Mouse (Mus musculus): ENCODE measurements around the gene Srsf7. TPM values are rescaled to one million over a fixed set of nuclear protein-coding genes. Genes with fewer than 3 reads are reported as not detected.
"Not testable (repeated sequence)": the region's sequence is repeated elsewhere in the genome, so short reads cannot be mapped to it uniquely, and the experiment has no call there.

The Srsf7 gene
- polyA plus RNA-seq, 1 experiment = 33.3 TPM

- Histone ChIP-seq H3K27ac (replicated peaks; ENCODE audit: low read depth, low read length) (peak overlapping the region; percentile 51; the same call in 1 of the 2 replicates), H3K4me1 (ENCODE audit: control insufficient read depth, insufficient read depth, insufficient read length, low read length) (peaks cover 2% of the 10 kb centered on the region; the same call in 1 of the 2 replicates), H3K4me3 (ENCODE audit: insufficient read depth, low read depth, low read length) (peak overlapping the region; percentile 71)
Observed at GRCm38 (mm10) chr17:80223829-80224228, 16.7 kb upstream of the Srsf7 start.

GRCm38 (mm10) chr17:80221890-80222628 lies 15.0 kb upstream of the Srsf7 start:
- Histone ChIP-seq H3K4me1 (ENCODE audit: control insufficient read depth, insufficient read depth, insufficient read length, low read length) (peaks cover 2% of the 10 kb centered on the region; the same call in 1 of the 2 replicates), H3K27ac (replicated peaks; ENCODE audit: low read depth, low read length) (no peak overlapping the region), H3K4me3 (ENCODE audit: insufficient read depth, low read depth, low read length) (no peak overlapping the region)

GRCm38 (mm10) chr17:80221202-80221601 lies 14.1 kb upstream of the Srsf7 start:
- no peak overlapping the region for H3K4me3 ChIP-seq (ENCODE audit: insufficient read depth, low read depth, low read length)
- no peak overlapping the region for H3K27ac ChIP-seq (replicated peaks; ENCODE audit: low read depth, low read length)
- H3K4me1 ChIP-seq (ENCODE audit: control insufficient read depth, insufficient read depth, insufficient read length, low read length) = peaks cover 2% of the 10 kb centered on the region; the same call in 1 of the 2 replicates

GRCm38 (mm10) chr17:80220131-80220530 lies 13.0 kb upstream of the Srsf7 start:
- no peak overlapping the region for H3K4me3 ChIP-seq (ENCODE audit: insufficient read depth, low read depth, low read length)
- H3K27ac ChIP-seq (replicated peaks; ENCODE audit: low read depth, low read length) = no peak overlapping the region
- peaks cover 2% of the 10 kb centered on the region; the same call in 1 of the 2 replicates for H3K4me1 ChIP-seq (ENCODE audit: control insufficient read depth, insufficient read depth, insufficient read length, low read length)

- H3K27ac ChIP-seq (replicated peaks; ENCODE audit: low read depth, low read length); H3K4me1 ChIP-seq (ENCODE audit: control insufficient read depth, insufficient read depth, insufficient read length, low read length); H3K4me3 ChIP-seq (ENCODE audit: insufficient read depth, low read depth, low read length): not testable (repeated sequence)
Observed at GRCm38 (mm10) chr17:80213998-80214397, 6.9 kb upstream of the Srsf7 start.

- H3K4me1 ChIP-seq (ENCODE audit: control insufficient read depth, insufficient read depth, insufficient read length, low read length) = no peaks in the 10 kb centered on the region
- peak overlapping the region; percentile 53 for H3K27ac ChIP-seq (replicated peaks; ENCODE audit: low read depth, low read length)
- H3K4me3 ChIP-seq (ENCODE audit: insufficient read depth, low read depth, low read length) = peak overlapping the region; percentile 97
Observed at GRCm38 (mm10) chr17:80206301-80206670, 821 bp downstream of the Srsf7 start.

- Histone ChIP-seq H3K27ac (replicated peaks; ENCODE audit: low read depth, low read length) (no peak overlapping the region), H3K4me1 (ENCODE audit: control insufficient read depth, insufficient read depth, insufficient read length, low read length) (no peaks in the 10 kb centered on the region), H3K4me3 (ENCODE audit: insufficient read depth, low read depth, low read length) (peak overlapping the region; percentile 97)
Observed at GRCm38 (mm10) chr17:80205657-80206056, 1.4 kb downstream of the Srsf7 start.

- Histone ChIP-seq H3K27ac (replicated peaks; ENCODE audit: low read depth, low read length) (no peak overlapping the region), H3K4me3 (ENCODE audit: insufficient read depth, low read depth, low read length) (no peak overlapping the region), H3K4me1 (ENCODE audit: control insufficient read depth, insufficient read depth, insufficient read length, low read length) (no peaks in the 10 kb centered on the region)
Observed at GRCm38 (mm10) chr17:80199160-80199778, 7.8 kb downstream of the Srsf7 start.

GRCm38 (mm10) chr17:80193075-80193474 lies 14.0 kb downstream of the Srsf7 start:
- no peak overlapping the region for H3K4me3 ChIP-seq (ENCODE audit: insufficient read depth, low read depth, low read length)
- no peaks in the 10 kb centered on the region for H3K4me1 ChIP-seq (ENCODE audit: control insufficient read depth, insufficient read depth, insufficient read length, low read length)
- no peak overlapping the region for H3K27ac ChIP-seq (replicated peaks; ENCODE audit: low read depth, low read length)

GRCm38 (mm10) chr17:80183615-80184014 lies 23.5 kb downstream of the Srsf7 start:
- no peak overlapping the region for H3K27ac ChIP-seq (replicated peaks; ENCODE audit: low read depth, low read length)
- H3K4me1 ChIP-seq (ENCODE audit: control insufficient read depth, insufficient read depth, insufficient read length, low read length) = no peaks in the 10 kb centered on the region
- H3K4me3 ChIP-seq (ENCODE audit: insufficient read depth, low read depth, low read length) = no peak overlapping the region

GRCm38 (mm10) chr17:80180468-80180867 lies 26.6 kb downstream of the Srsf7 start:
- Histone ChIP-seq H3K27ac (replicated peaks; ENCODE audit: low read depth, low read length) (no peak overlapping the region), H3K4me1 (ENCODE audit: control insufficient read depth, insufficient read depth, insufficient read length, low read length) (no peaks in the 10 kb centered on the region), H3K4me3 (ENCODE audit: insufficient read depth, low read depth, low read length) (no peak overlapping the region)

GRCm38 (mm10) chr17:80179959-80180358 lies 27.1 kb downstream of the Srsf7 start:
- no peak overlapping the region for H3K4me3 ChIP-seq (ENCODE audit: insufficient read depth, low read depth, low read length)
- H3K27ac ChIP-seq (replicated peaks; ENCODE audit: low read depth, low read length) = no peak overlapping the region
- H3K4me1 ChIP-seq (ENCODE audit: control insufficient read depth, insufficient read depth, insufficient read length, low read length) = 0 out of 2 replicates have a peak, but pooled peaks cover under 1% of the 10 kb centered on the region

- H3K27ac ChIP-seq (replicated peaks; ENCODE audit: low read depth, low read length); H3K4me1 ChIP-seq (ENCODE audit: control insufficient read depth, insufficient read depth, insufficient read length, low read length); H3K4me3 ChIP-seq (ENCODE audit: insufficient read depth, low read depth, low read length): not testable (repeated sequence)
Observed at GRCm38 (mm10) chr17:80178846-80179245, 28.3 kb downstream of the Srsf7 start.

- Histone ChIP-seq H3K4me3 (ENCODE audit: insufficient read depth, low read depth, low read length) (no peak overlapping the region), H3K4me1 (ENCODE audit: control insufficient read depth, insufficient read depth, insufficient read length, low read length) (peaks cover 5% of the 10 kb centered on the region; the same call in 1 of the 2 replicates), H3K27ac (replicated peaks; ENCODE audit: low read depth, low read length) (no peak overlapping the region)
Observed at GRCm38 (mm10) chr17:80175966-80176365, 31.1 kb downstream of the Srsf7 start.

GRCm38 (mm10) chr17:80175386-80175739 lies 31.7 kb downstream of the Srsf7 start:
- Histone ChIP-seq H3K27ac (replicated peaks; ENCODE audit: low read depth, low read length) (no peak overlapping the region), H3K4me1 (ENCODE audit: control insufficient read depth, insufficient read depth, insufficient read length, low read length) (peaks cover 5% of the 10 kb centered on the region; the same call in 1 of the 2 replicates), H3K4me3 (ENCODE audit: insufficient read depth, low read depth, low read length) (no peak overlapping the region)
